Mouse (Mus musculus) kidney, postnatal 0 days (tissue): ENCODE data around the gene Syne4. TPM values are rescaled to one million over a fixed set of nuclear protein-coding genes. Genes with fewer than 3 reads are reported as not detected.

Source experiments
- ATAC-seq: fragments of 200-750 bp; cut with Nextera tagmentation; replicated peaks from 2 replicates; pipeline ENCODE4 v1.8.0; 2017; ENCODE audit warnings: low read depth, moderate number of reproducible peaks, moderate TSS enrichment, moderate library complexity; ENCODE audit not compliant: low FRiP score
- DNase-seq: peaks from one replicate; pipeline ENCODE4 v3.0.0-alpha.2; 2016; ENCODE audit warnings: low spot score
- H3K27ac ChIP-seq: fragments of 300-500 bp; sonication (generic); 2 replicates; pipeline ENCODE4 v1.5.1; 2014; ENCODE audit warnings: mild to moderate bottlenecking
- H3K27me3 ChIP-seq: fragments of 300-500 bp; sonication (generic); 2 replicates; pipeline ENCODE4 v1.6.1; 2014; ENCODE audit warnings: low read length, mixed read lengths; ENCODE audit not compliant: insufficient read depth
- H3K36me3 ChIP-seq: fragments of 300-500 bp; sonication (generic); 2 replicates; pipeline ENCODE4 v1.6.1; 2014; ENCODE audit warnings: low read length, mixed read lengths; ENCODE audit not compliant: insufficient read depth
- H3K4me1 ChIP-seq: fragments of 300-500 bp; sonication (generic); replicated peaks from 2 replicates; pipeline ENCODE4 v1.6.1; 2014; ENCODE audit warnings: antibody characterized with exemption, low read length, mixed read lengths; ENCODE audit not compliant: insufficient read depth
- H3K4me2 ChIP-seq: fragments of 300-500 bp; sonication (generic); 2 replicates; pipeline ENCODE4 v1.6.1; 2014; ENCODE audit warnings: mild to moderate bottlenecking, low read length, moderate library complexity, mixed read lengths
- H3K4me3 ChIP-seq: fragments of 300-500 bp; sonication (generic); replicated peaks from 2 replicates; pipeline ENCODE4 v1.5.1; 2014; ENCODE audit warnings: low read depth, low read length
- H3K9ac ChIP-seq: fragments of 300-500 bp; sonication (generic); 2 replicates; pipeline ENCODE4 v1.6.1; 2014; ENCODE audit warnings: low read depth, low read length
- H3K9me3 ChIP-seq: fragments of 300-500 bp; sonication (generic); replicated peaks from 2 replicates; pipeline ENCODE4 v1.6.1; 2016; ENCODE audit warnings: low read length, inconsistent platforms, mixed read lengths
- CTCF ChIP-seq: IDR thresholded peaks from 2 replicates; pipeline ENCODE4 v1.5.1; 2016; ENCODE audit warnings: antibody characterized with exemption, low read depth, mild to moderate bottlenecking, moderate library complexity
- WGBS: fragments of 180-500 bp; shearing (Covaris S2); extraction: QIAGEN DNeasy Blood & Tissue Kit; methylation state at CpG from one replicate; pipeline ENCODE4 v1.1.7; 2014; 5-methylcytosine and 5-hydroxymethylcytosine counted together
- polyA plus RNA-seq: library from polyadenylated mRNA; unstranded; fragments of >200 nt; fragmentation: Nextera tagmentation; extraction: Ambion mirVana; gene quantifications from 2 replicates; pipeline ENCODE4 v1.2.1, GENCODE M21; 2015

The Syne4 gene
- polyA plus RNA-seq, 1 experiment from 2014 or later, result 79.0 TPM

DNA sequence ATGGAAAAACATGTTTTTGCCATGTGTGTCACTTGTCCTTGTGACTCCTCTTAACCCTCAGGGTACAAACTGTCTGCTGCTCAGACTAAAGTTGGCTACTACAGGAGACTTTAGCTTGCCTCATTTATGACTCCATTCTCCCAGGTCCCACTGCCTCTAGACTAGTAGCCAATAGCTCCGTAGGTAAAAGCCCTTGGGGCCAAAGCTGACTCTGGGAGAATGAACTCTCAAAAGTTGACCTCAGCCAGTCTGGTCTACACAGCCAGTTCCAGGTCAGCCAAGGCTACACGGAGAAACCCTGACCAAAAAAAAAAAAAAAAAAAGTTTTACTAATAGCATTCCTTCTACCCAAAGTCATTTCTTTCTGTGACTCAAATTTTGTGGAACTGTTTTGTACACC lies 35.7 kb upstream of the Syne4 start:
- DNase-seq (no peak), ATAC-seq (no peak)
- no peak overlapping the region for H3K27ac ChIP-seq
- no peak overlapping the region for H3K9ac ChIP-seq
- H3K27me3 ChIP-seq, result no peaks in the 10 kb centered on the region
- H3K36me3 ChIP-seq, result no peaks in the 10 kb centered on the region
- no peaks in the 10 kb centered on the region for H3K9me3 ChIP-seq
- no peak overlapping the region; the same call in 1 of the 2 replicates for H3K4me2 ChIP-seq
- no peak overlapping the region for H3K4me3 ChIP-seq
- no peaks in the 10 kb centered on the region for H3K4me1 ChIP-seq
- WGBS, result 42% methylated on average over 2 of the region's 2 CpGs
- TF ChIP-seq CTCF, result no peak

DNA sequence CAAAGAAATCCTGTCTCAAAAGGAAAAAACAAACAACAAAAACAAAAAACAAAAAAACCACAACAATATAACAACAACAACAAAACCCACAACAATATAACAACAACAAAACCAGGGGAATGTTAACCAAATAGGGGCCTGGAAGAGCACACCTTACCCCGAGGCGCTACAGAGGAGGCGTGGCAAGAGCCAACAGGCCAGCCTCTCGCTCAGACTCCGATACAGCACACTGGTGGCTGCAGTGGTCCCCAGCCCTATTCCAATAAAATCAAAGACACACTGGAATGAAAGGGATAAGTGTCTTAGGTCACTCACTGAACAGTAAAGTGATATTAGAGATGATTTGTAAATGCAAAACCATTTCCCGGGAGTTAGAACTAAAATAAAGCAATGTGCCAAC lies 35.1 kb upstream of the Syne4 start:
- ATAC-seq (no peak), DNase-seq (no peak)
- Histone ChIP-seq H3K27ac (peak overlapping the region; percentile 91), H3K4me3 (peak overlapping the region; percentile 87), H3K4me1 (no peaks in the 10 kb centered on the region), H3K4me2 (peak overlapping the region; percentile 92), H3K36me3 (no peaks in the 10 kb centered on the region), H3K9me3 (no peaks in the 10 kb centered on the region), H3K27me3 (no peaks in the 10 kb centered on the region), H3K9ac (0 out of 2 replicates have a peak overlapping the region, but pooled peaks have one; percentile 65)
- WGBS, result under 1% methylated on average over 6 of the region's 6 CpGs
- no peak for TF ChIP-seq CTCF

DNA sequence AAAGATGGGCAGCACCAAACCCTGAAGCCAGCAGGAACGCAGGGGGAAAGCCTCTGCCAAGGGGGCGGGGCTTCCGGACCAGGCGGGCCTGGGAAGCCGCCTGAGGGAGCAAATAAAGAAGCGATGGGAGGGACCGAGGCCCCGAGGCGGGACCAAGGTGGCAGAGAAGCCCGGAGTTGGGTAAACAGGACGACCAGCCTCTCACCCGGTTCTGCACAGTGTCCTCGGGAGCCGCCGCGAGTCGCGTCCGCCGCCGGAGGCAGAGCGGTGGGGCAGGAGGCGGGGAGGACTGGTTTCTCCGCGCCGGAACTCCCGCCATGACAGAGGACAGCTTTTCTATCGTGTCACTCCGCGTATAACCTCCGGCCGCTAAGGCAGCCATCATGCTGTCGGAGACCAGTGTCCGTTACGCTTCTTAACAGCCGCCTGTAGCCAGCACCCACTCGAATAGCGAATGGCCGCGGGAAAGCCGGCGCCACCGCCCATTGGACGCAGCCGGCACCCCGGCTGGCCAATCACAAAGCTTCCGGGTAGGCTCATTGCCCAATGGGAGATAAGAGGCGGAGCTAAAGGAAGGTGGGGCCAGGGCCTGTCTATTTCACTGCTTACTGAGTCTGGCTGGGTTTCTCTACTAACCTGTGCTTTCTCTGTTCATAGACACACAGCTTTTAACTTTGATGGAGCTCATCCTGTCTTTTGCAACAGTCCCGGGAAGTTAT lies 34.5 kb upstream of the Syne4 start, which contains the start of the genes Thap8 and Wdr62:
Thap8 (plus strand) TSS at position 144 of the 719 bp plus-strand sequence.
Wdr62 (minus strand) TSS at position 469 of the 719 bp plus-strand sequence.
- Histone ChIP-seq H3K9ac (peak within 1 kb of the TSS; percentile 65), H3K27ac (peak within 1 kb of the TSS; percentile 91), H3K4me3 (peak within 1 kb of the TSS; percentile 87), H3K9me3 (no peaks in the 10 kb centered on the region), H3K27me3 (no peaks in the 10 kb centered on the region), H3K4me1 (no peaks in the 10 kb centered on the region), H3K4me2 (peak within 1 kb of the TSS; percentile 92), H3K36me3 (no peaks in the 10 kb centered on the region)
- TF ChIP-seq CTCF, result no peak
- WGBS, result under 1% methylated on average over 49 of the region's 49 CpGs
- ATAC-seq, result peak; percentile 94
- peak; percentile 98 for DNase-seq

DNA sequence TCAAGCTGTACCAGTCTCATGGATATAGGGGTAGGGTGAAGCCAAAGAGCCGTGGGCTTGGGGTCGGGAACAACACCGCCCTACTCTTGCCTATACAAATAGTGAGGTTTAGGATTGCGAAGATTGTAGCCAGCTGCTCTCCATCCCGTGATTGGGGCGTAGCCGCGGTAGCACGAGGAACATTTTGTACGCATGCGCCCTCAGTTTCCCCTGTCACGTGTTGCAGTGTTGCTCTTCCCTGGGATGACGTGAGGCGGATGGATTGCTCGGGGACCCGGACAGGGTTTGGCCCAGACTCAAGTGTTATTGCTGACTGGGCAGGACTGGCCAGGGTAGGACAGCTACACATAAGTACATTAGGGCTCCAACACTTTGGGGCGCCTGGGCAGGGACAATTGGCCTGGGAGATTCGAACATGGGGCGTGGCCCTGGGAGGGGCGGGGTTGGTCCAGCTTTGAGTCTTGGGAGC lies 33.9 kb upstream of the Syne4 start:
- DNase-seq (peak; percentile 99), ATAC-seq (peak; percentile 87)
- Histone ChIP-seq H3K36me3 (no peaks in the 10 kb centered on the region), H3K4me2 (peak overlapping the region; percentile 92), H3K4me3 (peak overlapping the region; percentile 87), H3K27ac (peak overlapping the region; percentile 91), H3K9ac (peak overlapping the region; percentile 8; the same call in 1 of the 2 replicates), H3K9me3 (no peaks in the 10 kb centered on the region), H3K27me3 (no peaks in the 10 kb centered on the region), H3K4me1 (no peaks in the 10 kb centered on the region)
- WGBS, result under 1% methylated on average over 20 of the region's 20 CpGs
- no peak for TF ChIP-seq CTCF

DNA sequence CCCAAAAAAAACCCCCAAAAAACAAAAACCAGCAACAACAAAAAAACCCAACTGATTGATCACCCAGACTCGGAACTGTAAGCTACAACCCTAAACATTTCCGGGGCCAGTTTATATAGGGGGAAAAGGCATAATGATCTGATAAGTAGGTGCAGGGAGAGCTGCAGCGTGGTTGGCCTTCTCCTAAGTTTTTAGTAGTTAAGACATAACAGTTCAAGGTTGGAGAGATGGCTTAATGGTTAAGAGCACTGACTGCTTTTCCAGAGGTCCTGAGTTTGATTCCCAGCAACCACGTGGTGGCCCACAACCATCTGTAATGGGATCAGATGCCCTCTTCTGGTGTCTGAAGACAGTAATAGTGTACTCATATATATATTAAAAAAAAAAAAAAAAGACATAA lies 33.1 kb upstream of the Syne4 start:
- 78% methylated on average over 4 of the region's 4 CpGs for WGBS
- H3K9me3 ChIP-seq, result no peaks in the 10 kb centered on the region
- H3K4me3 ChIP-seq, result no peak overlapping the region
- no peaks in the 10 kb centered on the region for H3K27me3 ChIP-seq
- H3K36me3 ChIP-seq, result no peaks in the 10 kb centered on the region
- H3K27ac ChIP-seq, result no peak overlapping the region; the same call in 1 of the 2 replicates
- ATAC-seq, result no peak
- no peak overlapping the region for H3K4me2 ChIP-seq
- no peaks in the 10 kb centered on the region for H3K4me1 ChIP-seq
- H3K9ac ChIP-seq, result no peak overlapping the region
- no peak for TF ChIP-seq CTCF
- no peak for DNase-seq

DNA sequence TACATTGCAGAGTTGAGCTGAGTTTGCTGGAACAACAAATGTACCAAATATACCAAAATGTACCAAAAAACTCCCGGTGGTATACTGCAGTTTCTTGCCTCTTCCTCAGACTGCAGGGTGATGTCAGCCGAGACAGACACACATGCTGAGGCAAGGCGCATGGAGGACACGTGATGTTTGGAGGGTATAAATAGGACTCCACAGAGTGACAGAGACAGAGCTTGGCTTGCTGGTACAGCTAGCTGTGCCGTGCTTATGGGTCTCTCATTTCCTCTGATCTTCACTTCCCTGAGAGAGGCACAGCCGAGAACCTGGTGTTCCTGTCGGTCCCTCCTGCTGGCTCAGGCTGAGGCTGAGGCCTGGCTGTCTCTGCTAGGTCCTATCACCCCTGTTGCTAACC lies 31.9 kb upstream of the Syne4 start:
- 76% methylated on average over 7 of the region's 7 CpGs for WGBS
- no peak for ATAC-seq
- Histone ChIP-seq H3K4me1 (no peaks in the 10 kb centered on the region), H3K36me3 (no peaks in the 10 kb centered on the region), H3K9me3 (no peaks in the 10 kb centered on the region), H3K9ac (no peak overlapping the region), H3K27me3 (no peaks in the 10 kb centered on the region), H3K4me3 (no peak overlapping the region), H3K4me2 (no peak overlapping the region), H3K27ac (no peak overlapping the region)
- DNase-seq, result no peak
- TF ChIP-seq CTCF, result no peak
